Mouse (Mus musculus): ENCODE data around the gene Slit3.

Gene Slit3

DNA sequence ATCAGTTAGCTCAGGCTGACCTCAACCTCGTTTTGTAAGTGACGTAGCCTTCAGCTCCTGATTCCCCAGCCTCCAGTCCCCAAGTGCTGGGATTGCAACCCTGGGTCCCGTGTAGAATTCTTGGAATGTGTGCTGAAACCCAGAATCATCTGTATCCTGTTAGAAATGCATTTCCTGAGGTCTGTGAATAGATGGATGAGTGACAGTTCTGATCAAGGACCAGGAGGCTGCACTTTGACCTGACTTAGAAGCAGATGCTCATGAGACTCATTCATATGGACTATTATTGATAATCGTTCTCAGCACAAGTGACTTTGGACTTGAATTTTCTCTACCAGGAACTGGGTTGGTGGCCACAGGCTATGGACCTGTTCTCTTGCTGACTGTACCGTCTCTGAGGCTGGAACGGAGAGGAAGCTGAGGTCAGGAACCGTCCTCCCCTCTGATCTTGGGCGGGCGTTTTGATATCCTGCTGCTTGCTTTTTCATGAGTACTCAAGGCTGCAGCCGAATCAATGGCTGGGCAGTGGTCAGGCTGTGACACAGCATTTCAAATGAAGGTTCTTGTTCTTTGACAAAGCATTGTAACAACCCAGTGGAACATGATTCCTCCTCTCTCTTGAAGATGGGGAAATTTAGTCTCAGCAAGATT, 401.9 kb downstream of the Slit3 start:
- DNase-seq (ENCODE audit: low read depth, low spot score) = no peak

DNA sequence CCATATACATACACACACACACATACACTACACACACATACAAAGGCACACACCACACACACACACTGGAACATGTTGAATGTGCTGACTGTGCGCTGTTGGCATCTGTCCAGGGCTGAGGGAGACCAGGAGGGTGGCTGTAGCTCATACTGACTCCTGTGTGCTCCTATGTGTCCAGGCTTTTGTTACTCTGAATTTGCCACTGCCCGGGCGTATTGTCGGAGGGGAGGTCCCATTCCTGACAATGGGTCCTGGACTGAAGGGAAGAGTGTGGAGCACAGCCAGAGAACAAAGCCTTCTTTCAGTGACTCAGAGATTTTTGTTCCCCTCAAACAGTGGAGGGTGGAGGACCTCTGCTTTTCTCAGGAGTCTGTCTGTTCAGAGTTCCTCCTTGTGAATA, 402.7 kb downstream of the Slit3 start:
- no peak for DNase-seq (ENCODE audit: low read depth, low spot score)

DNA sequence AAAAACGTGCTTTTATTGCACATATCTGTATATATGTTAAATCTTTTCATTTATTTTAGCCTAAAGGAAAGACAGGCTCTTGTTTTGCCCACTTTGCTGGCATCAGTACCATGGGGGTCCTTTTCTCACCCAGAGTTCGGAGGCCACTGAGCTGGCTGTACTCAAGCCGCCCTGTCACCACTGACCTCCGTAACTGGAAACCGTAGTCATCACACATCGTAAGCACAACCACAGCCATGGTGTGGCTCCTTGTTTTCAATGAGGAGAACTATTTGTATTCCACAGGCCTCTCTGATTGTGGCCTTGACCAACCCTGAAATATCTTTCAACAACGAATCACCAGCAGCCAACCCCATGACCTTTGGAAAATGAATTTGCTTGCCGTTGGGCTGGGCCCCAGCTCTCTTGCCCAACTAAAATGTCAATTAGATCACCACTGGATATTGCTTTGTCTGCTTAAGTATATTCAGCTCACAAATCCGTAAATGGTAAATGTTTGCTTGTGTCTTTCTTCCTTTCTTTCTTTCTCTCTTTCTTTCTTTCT, 405.3 kb downstream of the Slit3 start:
- no peak for DNase-seq (ENCODE audit: low read depth, low spot score)

DNA sequence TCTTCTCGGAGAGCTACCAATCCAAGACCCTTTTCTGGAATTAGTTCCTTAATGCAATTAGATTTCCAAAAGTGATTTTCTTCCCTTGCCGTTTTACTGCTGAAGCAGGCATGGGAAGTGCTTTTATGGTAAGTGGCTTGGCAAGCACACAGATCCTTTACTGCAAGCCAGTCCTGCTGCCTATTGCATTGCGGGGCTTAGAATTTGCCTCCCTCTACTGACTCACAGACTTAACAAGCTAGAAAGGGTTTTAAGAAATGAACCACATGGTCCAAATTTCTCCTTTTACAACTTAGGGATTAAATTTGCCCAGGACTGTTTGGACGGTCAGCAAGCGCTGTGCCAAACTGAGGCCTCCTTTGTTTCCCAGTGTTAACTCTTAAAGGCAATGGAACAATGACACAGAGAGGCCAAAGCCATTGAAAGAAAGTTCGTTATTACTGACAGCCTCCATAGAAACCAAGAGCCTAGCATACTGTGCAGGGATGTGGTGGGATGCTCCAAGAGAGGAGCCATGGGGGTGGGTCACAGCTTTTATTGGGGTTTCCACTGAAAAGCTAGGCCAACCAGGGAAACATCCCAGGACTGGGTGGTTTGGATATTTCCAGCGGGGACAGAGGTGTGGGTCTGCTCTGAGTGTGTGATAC, 406.9 kb downstream of the Slit3 start:
- DNase-seq (ENCODE audit: low read depth, low spot score) = no peak

DNA sequence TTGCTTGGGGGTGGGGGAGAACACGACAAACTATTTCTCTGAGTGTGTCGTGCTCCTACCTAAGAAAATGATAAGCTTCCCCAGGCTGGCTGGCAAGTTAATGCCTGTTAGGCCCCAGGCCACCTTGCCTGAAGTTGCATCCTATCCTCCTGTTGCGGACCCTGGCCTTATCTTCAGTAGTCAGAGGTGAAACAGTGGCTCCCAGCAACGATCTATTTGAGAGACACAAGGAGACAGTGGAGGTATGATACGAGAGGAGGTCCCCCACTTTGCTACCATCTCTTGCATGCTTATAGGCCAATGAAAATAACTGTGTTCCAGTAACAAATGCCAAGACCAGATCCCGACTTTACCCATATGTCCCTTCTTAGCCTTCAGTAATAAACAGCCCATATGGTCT, 414.0 kb downstream of the Slit3 start:
- no peak for DNase-seq (ENCODE audit: low read depth, low spot score)

DNA sequence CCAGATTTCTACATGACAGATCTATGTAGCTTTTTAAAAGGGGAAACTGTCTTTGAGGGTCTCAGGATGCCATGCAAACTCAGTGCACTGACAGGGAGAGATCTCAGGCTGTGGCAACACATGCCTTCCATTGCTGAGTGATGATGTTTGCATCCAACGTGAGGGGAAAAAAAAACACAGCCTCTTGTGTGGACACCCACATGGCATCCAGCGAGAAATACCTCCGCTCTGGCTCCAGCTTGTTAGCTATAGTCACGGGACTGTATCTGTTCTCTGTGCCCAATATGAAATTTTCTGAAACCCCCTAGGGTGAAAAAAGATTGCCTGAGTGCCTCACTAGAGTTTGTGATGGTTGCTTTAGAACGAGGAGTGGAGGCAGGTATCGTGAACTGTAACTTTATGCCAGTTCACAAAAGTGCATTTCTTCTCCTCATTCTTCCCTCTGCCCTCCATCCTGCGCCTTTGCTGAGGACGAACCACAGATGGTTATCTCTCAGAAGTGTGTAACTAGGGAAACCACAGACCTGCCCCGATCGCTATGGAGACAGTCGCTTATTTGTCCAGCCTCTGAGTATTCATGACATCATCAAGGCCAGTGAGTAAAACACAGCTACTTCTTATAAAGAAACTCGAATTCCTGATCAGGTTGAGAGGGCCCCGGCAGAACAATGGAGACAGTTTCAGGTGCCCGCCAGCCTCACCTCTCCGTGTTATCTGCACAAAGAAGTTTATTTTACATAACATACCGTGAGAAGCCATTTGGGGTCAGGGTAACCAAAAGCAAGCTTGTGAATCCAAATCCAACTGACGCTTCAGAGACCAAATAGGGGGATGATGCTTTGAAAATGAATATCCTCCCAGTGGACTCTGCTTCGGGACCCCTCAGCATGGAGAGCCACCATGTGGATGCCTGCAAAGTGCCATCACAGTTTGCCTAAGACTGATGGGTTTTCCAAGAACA, 416.4 kb downstream of the Slit3 start:
- no peak for DNase-seq (ENCODE audit: low read depth, low spot score)

DNA sequence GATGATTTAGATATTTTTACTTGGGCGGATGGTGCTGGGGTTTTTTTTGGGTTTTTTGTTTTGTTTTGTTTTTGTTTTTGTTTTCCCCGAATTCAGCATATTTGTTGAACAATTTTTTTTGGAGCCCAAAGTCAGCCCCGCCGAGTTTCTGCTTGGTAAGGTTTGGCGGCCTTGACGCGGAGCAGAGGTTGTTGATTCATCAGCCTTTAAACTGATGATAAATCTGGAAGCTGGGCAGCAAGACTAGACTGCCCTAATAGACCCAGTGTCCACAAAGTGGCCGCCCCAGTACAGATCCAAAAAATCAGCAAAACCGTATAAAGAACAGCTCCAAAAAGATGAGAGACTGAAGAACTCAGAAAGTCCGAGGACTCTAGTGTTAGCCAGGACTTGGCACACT, 421.7 kb downstream of the Slit3 start:
- no peak for DNase-seq (ENCODE audit: low read depth, low spot score)

DNA sequence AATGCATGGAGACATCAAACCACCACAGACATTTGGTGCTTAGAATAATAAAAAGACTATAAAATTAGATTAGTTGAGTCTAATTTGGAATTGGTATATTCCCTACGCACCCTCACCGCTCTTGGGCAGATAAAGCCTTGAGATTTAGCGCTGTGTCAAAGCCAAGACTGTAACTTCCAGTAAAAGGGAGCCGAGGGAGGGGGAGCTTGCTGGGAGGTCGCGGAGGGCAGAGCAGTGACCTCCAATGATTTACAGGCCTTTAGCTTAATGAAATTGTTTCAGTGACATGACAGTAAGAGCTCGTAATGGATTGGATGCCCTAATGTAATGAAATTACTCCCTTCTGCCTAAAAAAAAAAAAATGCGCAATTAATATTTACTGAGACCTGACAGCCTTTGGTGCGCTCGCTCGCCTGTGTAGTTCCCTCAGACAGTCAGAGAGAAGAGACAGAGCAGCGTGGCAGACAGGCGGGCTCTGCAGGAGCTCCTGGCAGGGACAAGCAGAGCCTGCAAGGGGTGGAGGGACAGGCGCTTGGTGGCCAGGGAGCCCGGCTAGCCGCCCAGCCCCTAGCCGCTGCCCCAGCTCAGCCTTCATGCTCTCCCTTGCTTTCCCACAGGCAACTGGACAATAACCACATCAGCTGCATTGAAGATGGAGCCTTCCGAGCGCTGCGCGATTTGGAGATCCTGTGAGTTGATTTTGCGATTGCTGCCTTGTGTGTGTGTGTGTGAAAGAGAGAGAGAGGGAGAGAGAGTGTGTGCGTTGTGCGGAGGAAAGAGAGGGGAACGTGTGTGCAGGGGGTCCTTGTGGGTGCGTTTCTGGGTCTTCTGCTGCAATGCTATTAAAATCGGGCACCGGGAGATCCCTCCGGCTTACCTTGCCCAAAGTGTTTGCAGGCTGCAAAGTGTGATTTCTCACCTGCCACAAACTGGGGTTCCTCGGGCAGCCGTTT, 423.4 kb downstream of the Slit3 start:
- DNase-seq (ENCODE audit: low read depth, low spot score) = no peak

DNA sequence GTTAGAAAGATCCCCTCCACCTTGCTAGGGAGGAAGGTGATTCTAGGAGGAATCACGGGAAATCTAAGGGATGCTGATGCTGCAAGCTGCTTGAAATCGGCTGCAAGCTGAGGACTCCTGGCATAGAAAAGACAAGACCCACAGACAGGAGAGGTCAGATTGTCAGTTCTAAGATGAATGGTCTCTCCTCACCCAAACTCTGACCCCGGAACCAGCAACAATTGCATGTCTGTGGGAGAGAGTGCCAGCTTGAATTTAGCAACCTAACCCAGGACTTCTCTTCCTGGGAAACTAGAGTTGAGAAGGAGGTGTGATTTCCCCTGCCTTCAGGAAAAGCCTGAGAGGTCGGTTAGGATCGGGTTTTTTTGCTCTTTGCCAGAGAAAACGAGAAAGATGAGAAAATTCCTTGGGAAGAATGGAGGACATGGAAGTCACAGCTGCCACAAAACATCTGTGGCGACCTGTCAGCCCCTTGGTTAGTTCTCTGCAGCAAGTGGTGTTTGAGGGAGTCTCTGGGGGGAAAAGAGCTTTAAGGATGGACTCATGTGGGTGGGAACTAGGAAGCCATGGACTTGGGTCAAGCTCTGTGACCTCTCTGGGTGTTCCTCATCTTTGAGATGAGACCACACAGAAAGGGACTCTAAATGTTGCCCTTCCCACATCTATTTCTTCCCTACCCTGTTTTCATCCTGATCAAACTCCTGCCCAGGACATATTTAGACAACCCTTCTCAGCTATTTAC, 425.2 kb downstream of the Slit3 start:
- DNase-seq (ENCODE audit: low read depth, low spot score) = no peak

DNA sequence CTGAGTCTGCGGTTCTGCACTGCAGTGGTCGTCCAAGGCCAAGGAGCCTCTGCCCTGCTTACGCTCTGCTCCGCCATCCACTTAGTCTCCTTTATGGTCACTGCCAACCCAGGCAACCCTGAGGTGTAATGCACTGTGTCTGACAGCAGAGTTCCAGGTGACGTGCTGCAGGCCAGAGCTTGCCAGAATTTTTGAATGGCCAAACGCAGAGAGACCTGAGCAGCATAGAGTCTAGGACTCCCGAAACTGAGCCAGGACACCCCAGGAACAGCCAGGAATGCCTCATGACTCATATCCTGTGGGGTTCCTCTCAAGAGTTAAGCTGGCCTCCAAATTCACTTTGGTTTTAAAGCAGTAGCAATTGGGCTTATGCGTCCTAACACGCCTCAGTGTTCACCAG, 429.0 kb downstream of the Slit3 start:
- DNase-seq (ENCODE audit: low read depth, low spot score) = no peak

DNA sequence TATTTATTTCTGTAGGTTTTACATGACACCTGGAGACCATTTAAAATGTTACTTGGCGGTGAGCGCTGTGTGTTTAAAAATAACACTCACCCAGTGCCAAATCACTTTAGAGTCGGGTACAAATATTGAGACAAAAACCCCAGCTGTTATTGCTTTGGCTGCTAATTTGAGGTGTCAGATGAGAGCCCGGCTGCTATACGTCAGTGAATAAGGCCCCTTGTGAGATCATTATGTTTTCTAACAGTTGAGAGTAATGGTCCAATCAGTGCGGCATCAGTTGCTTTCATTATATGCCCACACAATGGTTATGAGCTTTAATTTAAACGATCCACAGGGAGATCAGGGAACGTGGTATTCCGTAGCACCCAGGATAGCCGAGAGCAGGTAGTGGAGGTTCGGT, 435.2 kb downstream of the Slit3 start:
- no peak for DNase-seq (ENCODE audit: low read depth, low spot score)

DNA sequence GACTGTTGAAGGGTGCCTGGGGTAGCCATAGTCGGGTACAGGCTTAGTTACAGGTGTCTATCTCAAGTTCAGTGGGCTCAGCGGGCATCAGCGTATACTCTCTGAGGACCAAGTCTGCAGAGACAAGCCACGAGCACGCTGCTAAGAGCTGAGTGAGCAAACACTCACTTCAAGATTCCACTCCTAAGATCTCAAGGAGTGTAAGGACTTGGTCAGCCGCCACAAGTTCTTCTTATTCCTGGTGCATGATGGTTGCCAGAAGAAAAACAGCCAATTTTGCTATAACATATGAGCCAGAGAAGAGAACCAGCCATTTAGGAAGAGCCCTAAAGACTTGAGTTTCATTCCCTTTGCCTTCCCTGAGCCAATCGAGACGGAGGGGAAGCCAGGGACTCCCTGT, 436.5 kb downstream of the Slit3 start:
- DNase-seq (ENCODE audit: low read depth, low spot score) = no peak

DNA sequence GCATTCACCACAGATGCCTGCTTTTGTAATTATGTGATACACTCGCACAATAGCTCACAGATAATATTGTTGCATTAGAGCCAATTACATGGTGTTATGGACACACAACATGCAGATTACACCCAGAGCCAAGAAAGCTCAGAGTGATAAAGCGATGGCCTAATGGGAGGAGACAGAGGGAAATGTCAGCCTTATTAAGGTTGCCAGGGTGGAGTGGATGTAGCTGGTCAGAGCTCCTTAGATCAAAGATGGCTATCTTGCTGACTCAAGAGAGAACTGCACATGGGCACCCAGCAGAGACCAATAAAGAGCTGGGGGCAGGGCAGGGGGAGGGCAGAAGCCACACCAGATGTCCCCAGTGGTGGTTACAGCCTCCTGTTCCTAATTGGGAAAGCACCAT, 437.3 kb downstream of the Slit3 start:
- no peak for DNase-seq (ENCODE audit: low read depth, low spot score)

DNA sequence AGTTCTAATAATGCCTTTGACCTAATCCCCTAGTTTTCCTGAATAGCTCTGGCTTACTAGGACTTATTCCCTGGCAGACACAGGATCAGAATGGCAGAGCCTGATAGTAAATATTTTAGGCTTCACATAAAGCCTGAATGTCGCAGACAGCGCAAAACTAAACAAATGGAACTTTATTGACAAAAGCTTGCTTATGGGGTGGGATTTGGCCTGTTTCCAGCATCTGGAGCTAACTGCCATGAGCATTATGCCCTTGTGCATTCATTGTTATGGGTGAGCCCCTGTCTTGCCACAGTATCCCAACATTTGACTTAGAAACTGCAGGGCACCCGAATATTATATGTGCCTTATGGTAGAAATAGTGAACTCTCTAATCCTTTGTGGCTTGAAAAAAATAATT, 438.4 kb downstream of the Slit3 start:
- no peak for DNase-seq (ENCODE audit: low read depth, low spot score)

DNA sequence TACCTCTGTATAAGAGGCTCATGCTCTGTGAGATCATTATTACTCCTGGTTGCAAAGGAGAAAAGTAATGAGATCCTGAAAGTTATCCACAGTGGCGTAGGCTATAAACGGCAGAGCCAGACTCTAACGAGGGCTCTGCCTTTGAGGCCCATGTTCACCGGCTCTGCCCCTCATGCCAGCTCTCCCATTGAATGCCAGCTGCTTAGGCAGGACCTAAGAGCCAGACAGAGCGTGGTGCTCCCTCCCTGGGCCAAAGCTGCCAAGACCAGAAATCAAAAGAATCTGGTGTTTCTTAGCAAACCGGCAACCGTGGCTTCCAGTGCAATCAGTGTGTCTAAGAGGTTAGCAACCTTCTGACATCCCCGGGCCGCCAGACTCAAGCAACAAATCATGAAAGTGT, 440.7 kb downstream of the Slit3 start:
- no peak for DNase-seq (ENCODE audit: low read depth, low spot score)

DNA sequence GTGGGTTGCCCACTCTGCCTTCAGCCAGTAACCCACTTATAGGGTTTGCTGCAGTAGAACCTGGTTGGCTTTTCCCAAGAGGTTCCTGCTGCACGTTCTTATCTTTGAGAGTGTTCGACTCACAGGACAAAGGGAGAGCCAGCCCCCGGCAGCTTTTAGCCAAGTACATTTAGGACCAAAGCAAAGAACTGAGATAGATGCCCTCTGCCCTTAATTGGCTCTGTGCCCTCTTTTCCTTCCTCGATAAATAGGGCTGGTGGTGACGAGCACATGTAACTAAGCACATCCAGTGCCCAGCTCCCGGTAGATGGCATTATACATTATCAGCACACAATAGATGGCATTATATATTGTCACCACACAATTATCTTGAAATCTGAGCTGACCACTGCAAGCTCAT, 444.3 kb downstream of the Slit3 start:
- DNase-seq (ENCODE audit: low read depth, low spot score) = no peak

DNA sequence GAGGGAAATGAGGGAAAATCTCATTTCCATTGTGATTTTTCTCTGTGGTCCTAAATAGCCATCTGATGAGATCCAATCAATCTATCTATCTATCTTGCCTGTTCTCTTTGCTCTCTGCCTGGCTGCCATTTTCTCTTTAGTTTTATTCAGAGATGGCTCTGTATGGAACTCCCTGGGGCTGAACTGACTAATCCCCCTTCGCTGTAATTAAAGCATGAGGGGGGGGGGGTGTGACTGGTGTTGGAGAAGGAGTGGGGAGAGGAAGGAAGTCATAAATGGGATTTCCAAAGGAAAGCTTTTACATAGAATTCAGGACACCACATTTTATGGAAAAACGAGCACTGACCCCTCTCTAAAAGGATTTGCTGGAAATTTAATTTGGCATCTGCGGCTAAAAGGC, 445.7 kb downstream of the Slit3 start:
- DNase-seq (ENCODE audit: low read depth, low spot score) = no peak

DNA sequence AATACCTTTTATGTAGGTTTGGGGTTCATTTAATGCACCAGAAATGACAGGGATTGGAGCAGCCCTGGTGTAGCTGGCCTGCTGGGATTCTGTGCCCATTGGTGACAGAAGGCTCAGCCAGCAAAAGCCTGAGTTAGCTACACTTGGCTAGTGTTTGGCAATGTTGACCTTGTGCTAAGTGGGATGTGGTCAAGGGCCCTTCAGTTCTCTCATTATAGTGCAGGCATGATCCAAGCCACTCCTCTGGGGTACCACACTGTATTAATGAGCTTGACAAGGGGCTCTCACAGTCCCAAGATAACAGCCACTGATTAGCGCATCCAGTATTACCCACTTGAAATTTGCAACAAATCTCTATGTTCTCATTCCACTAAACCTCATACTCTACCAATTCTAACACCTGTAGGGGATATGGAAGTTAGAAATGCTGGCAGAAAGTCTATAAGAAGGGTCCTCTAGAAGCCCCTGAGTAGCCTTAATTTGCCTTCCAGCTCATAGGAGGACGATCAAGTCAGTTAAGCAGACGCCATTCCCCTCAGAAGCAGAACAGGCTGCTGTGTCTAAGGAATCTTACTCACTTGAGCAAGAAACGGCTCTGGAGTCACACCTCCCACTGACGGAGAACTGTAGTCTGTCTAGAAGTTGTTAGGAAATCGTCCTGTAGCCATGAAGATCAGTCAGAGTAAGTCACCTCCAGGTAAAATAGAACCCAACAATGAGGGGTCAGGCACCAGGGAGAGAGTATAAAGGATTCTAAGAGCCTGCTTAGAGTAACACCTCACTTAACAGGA, 448.3 kb downstream of the Slit3 start:
- DNase-seq (ENCODE audit: low read depth, low spot score) = no peak

DNA sequence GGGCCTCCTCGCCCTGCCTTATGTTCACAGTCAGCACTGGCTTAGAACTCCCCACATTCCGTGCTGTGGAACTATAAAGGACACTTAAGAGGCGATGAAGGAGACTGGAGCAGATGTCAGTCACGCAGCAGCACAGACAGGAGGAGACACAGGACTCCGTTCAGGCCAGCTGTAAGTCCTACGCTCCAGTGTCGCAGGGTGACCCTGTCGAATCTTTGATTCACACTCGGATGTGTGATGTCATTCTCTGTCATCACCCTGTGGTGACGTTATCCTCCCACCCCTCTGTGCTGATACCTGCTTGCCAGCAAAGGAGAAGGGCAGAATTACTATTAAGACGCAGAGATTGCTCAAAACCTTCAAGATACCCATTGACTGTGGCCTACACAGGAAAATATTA, 448.9 kb downstream of the Slit3 start:
- no peak for DNase-seq (ENCODE audit: low read depth, low spot score)

DNA sequence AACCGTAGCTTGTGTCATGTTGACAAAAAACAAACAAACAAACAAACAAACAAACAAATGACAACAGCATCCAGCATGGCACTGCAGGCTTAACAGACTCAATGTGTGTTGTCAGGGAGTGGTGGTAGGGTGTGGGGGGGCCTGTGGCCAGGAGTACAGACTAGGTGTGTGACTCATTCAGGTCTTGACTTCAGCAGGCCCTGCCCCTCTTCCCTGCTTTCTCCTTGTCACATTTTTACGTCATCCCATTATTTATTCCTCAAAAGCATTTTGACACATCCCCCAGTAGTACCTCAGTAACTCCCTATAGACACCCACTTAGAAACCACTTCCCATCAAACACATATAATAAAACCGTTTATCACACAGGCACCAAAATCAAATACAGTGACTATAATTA, 450.9 kb downstream of the Slit3 start:
- no peak for DNase-seq (ENCODE audit: low read depth, low spot score)
